Mouse (Mus musculus) urinary bladder, postnatal 25 days (tissue): ENCODE measurements around the gene Olfr20.
"Not testable (repeated sequence)": the region's sequence is repeated elsewhere in the genome, so short reads cannot be mapped to it uniquely, and the experiment has no call there.

Source experiments
- DNase-seq: peaks from one replicate; pipeline ENCODE4 v3.0.0; 2022; ENCODE audit warnings: low spot score

Olfr20 gene

GRCm38 (mm10) chr11:73350483-73350882 is at the start of gene Olfr20:
Gene Olfr20, plus strand, starts transcription at chr11:73350783.
- no peak for DNase-seq

GRCm38 (mm10) chr11:73303123-73303522 is 47.5 kb upstream of the Olfr20 start:
- no peak for DNase-seq

GRCm38 (mm10) chr11:73315961-73316360 is 34.6 kb upstream of the Olfr20 start:
- DNase-seq = no peak

GRCm38 (mm10) chr11:73318581-73318980 is 32.0 kb upstream of the Olfr20 start:
- not testable (repeated sequence) for DNase-seq

- not testable (repeated sequence) for DNase-seq
Observed at GRCm38 (mm10) chr11:73321064-73321463, 29.5 kb upstream of the Olfr20 start.

- DNase-seq = no peak
Observed at GRCm38 (mm10) chr11:73323906-73324830, 26.4 kb upstream of the Olfr20 start.

- DNase-seq = peak; percentile 5
Observed at GRCm38 (mm10) chr11:73326485-73326886, 24.1 kb upstream of the Olfr20 start.

GRCm38 (mm10) chr11:73327361-73327760 is 23.2 kb upstream of the Olfr20 start:
- no peak for DNase-seq

- no peak for DNase-seq
Observed at GRCm38 (mm10) chr11:73329442-73329841, 21.1 kb upstream of the Olfr20 start, which contains the start of the genes Aspa, Gm49340 and Spata22. Gene Aspa, minus strand, starts transcription at chr11:73329596. Gene Gm49340, plus strand, starts transcription at chr11:73329741. Gene Spata22, plus strand, starts transcription at chr11:73329741.

GRCm38 (mm10) chr11:73333357-73333756 is 17.2 kb upstream of the Olfr20 start:
- DNase-seq = no peak

- DNase-seq = no peak
Observed at GRCm38 (mm10) chr11:73336919-73337318, 13.7 kb upstream of the Olfr20 start.

- DNase-seq = no peak
Observed at GRCm38 (mm10) chr11:73370946-73371345, 20.4 kb downstream of the Olfr20 start, which contains the start of gene Olfr376. Gene Olfr376, plus strand, starts transcription at chr11:73371246.

- no peak for DNase-seq
Observed at GRCm38 (mm10) chr11:73395374-73395773, 44.8 kb downstream of the Olfr20 start.

GRCm38 (mm10) chr11:73399514-73399913 is 48.9 kb downstream of the Olfr20 start, which contains the start of gene Olfr1:
Gene Olfr1, minus strand, starts transcription at chr11:73399614.
- no peak for DNase-seq
